Mouse (Mus musculus): ENCODE measurements at regions not wholly inside any gene's neighbourhood (a gene's known extent, or its start where the extent isn't known, plus 50 kb on each side); places are given as distances from the start of the nearest gene placed in this dataset.

- no peak overlapping the region for H3K27ac ChIP-seq (replicated peaks)
- 38% methylated on average over 3 of the region's 3 CpGs for WGBS
- H3K9me3 ChIP-seq, result no peaks in the 10 kb centered on the region
- no peak overlapping the region for H3K9ac ChIP-seq
- H3K4me1 ChIP-seq (replicated peaks), result 0 out of 2 replicates have a peak, but pooled peaks cover 3% of the 10 kb centered on the region
- H3K36me3 ChIP-seq, result no peaks in the 10 kb centered on the region
- ATAC-seq (ENCODE audit: low FRiP score, low read depth), result no peak
- no peak overlapping the region for H3K4me2 ChIP-seq
- H3K4me3 ChIP-seq, result no peak overlapping the region
- H3K27me3 ChIP-seq, result no peaks in the 10 kb centered on the region
Observed at GRCm38 (mm10) chrX:158920217-158920616, 289.9 kb upstream of the Rps6ka3 start.

GRCm38 (mm10) chrX:158921424-158921823, 288.7 kb upstream of the Rps6ka3 start:
- H3K9me3 ChIP-seq, result no peaks in the 10 kb centered on the region
- WGBS, result 43% methylated on average over 5 of the region's 5 CpGs
- ATAC-seq (ENCODE audit: low FRiP score, low read depth), result no peak
- H3K27ac ChIP-seq (replicated peaks), result no peak overlapping the region
- no peaks in the 10 kb centered on the region for H3K36me3 ChIP-seq
- no peak overlapping the region for H3K4me3 ChIP-seq
- H3K4me2 ChIP-seq, result peak overlapping the region; percentile 42
- no peak overlapping the region for H3K9ac ChIP-seq
- no peaks in the 10 kb centered on the region for H3K27me3 ChIP-seq
- H3K4me1 ChIP-seq (replicated peaks), result 0 out of 2 replicates have a peak, but pooled peaks cover 3% of the 10 kb centered on the region

GRCm38 (mm10) chrX:158921838-158922450, 288.2 kb upstream of the Rps6ka3 start:
- no peak for ATAC-seq (ENCODE audit: low FRiP score, low read depth)

GRCm38 (mm10) chrX:158923081-158923561, 287.0 kb upstream of the Rps6ka3 start:
- Histone ChIP-seq H3K9me3 (no peaks in the 10 kb centered on the region), H3K4me1 (replicated peaks) (0 out of 2 replicates have a peak, but pooled peaks cover 3% of the 10 kb centered on the region), H3K9ac (0 out of 2 replicates have a peak overlapping the region, but pooled peaks have one; percentile 16), H3K4me3 (peak overlapping the region; percentile 26), H3K4me2 (peak overlapping the region; percentile 55), H3K27ac (replicated peaks) (no peak overlapping the region), H3K36me3 (no peaks in the 10 kb centered on the region), H3K27me3 (no peaks in the 10 kb centered on the region)
- ATAC-seq (ENCODE audit: low FRiP score, low read depth), result peak; percentile 70; the same call in 1 of the 2 replicates
- WGBS, result 22% methylated on average over 14 of the region's 14 CpGs

More at GRCm38 (mm10) chrX:158921838-158922450, 288.2 kb upstream of the Rps6ka3 start:
- H3K27ac ChIP-seq (replicated peaks), result no peak overlapping the region
- no peak overlapping the region for H3K4me3 ChIP-seq
- H3K27me3 ChIP-seq, result no peaks in the 10 kb centered on the region
- H3K4me1 ChIP-seq (replicated peaks), result 0 out of 2 replicates have a peak, but pooled peaks cover 3% of the 10 kb centered on the region
- WGBS, result 25% methylated on average over 14 of the region's 14 CpGs
- H3K9ac ChIP-seq, result no peak overlapping the region
- H3K9me3 ChIP-seq, result no peaks in the 10 kb centered on the region
- H3K4me2 ChIP-seq, result peak overlapping the region; percentile 42
- H3K36me3 ChIP-seq, result no peaks in the 10 kb centered on the region

GRCm38 (mm10) chrX:158923657-158924489, 286.2 kb upstream of the Rps6ka3 start:
- 27% methylated on average over 17 of the region's 17 CpGs for WGBS
- H3K9ac ChIP-seq, result peak overlapping the region; percentile 33

GRCm38 (mm10) chrX:158924490-158925398, 285.4 kb upstream of the Rps6ka3 start:
- H3K4me2 ChIP-seq, result peak overlapping the region; percentile 55
- WGBS, result 28% methylated on average over 6 of the region's 6 CpGs
- H3K9ac ChIP-seq, result peak overlapping the region; percentile 33
- no peaks in the 10 kb centered on the region for H3K36me3 ChIP-seq
- peak overlapping the region; percentile 68 for H3K27ac ChIP-seq (replicated peaks)
- peak overlapping the region; percentile 26 for H3K4me3 ChIP-seq
- no peaks in the 10 kb centered on the region for H3K9me3 ChIP-seq
- H3K27me3 ChIP-seq, result no peaks in the 10 kb centered on the region
- H3K4me1 ChIP-seq (replicated peaks), result 0 out of 2 replicates have a peak, but pooled peaks cover 3% of the 10 kb centered on the region
- 0 out of 2 replicates have a peak, but pooled peaks have one; percentile 59 for ATAC-seq (ENCODE audit: low FRiP score, low read depth)

More at GRCm38 (mm10) chrX:158923657-158924489, 286.2 kb upstream of the Rps6ka3 start:
- ATAC-seq (ENCODE audit: low FRiP score, low read depth), result peak; percentile 59; the same call in 1 of the 2 replicates
- no peaks in the 10 kb centered on the region for H3K9me3 ChIP-seq
- H3K27me3 ChIP-seq, result no peaks in the 10 kb centered on the region
- peak overlapping the region; percentile 55 for H3K4me2 ChIP-seq
- 0 out of 2 replicates have a peak, but pooled peaks cover 3% of the 10 kb centered on the region for H3K4me1 ChIP-seq (replicated peaks)
- peak overlapping the region; percentile 68 for H3K27ac ChIP-seq (replicated peaks)
- H3K4me3 ChIP-seq, result peak overlapping the region; percentile 26
- no peaks in the 10 kb centered on the region for H3K36me3 ChIP-seq

GRCm38 (mm10) chrX:158931864-158932263, 278.2 kb upstream of the Rps6ka3 start:
- H3K9me3 ChIP-seq, result no peaks in the 10 kb centered on the region
- H3K36me3 ChIP-seq, result no peaks in the 10 kb centered on the region
- ATAC-seq (ENCODE audit: low FRiP score, low read depth), result no peak
- no peaks in the 10 kb centered on the region for H3K4me1 ChIP-seq (replicated peaks)
- 75% methylated on average over 1 of the region's 1 CpGs for WGBS
- no peak overlapping the region for H3K9ac ChIP-seq
- H3K4me3 ChIP-seq, result no peak overlapping the region
- no peak overlapping the region for H3K27ac ChIP-seq (replicated peaks)
- H3K27me3 ChIP-seq, result no peaks in the 10 kb centered on the region
- H3K4me2 ChIP-seq, result no peak overlapping the region

- Histone ChIP-seq H3K9ac (no peak overlapping the region), H3K4me3 (no peak overlapping the region), H3K27me3 (no peaks in the 10 kb centered on the region), H3K4me2 (no peak overlapping the region), H3K36me3 (no peaks in the 10 kb centered on the region), H3K4me1 (replicated peaks) (no peaks in the 10 kb centered on the region), H3K27ac (replicated peaks) (no peak overlapping the region), H3K9me3 (no peaks in the 10 kb centered on the region)
- no peak for ATAC-seq (ENCODE audit: low FRiP score, low read depth)
- WGBS, result 54% methylated on average over 4 of the region's 4 CpGs
Observed at GRCm38 (mm10) chrX:158947191-158947590, 262.9 kb upstream of the Rps6ka3 start.

DNA sequence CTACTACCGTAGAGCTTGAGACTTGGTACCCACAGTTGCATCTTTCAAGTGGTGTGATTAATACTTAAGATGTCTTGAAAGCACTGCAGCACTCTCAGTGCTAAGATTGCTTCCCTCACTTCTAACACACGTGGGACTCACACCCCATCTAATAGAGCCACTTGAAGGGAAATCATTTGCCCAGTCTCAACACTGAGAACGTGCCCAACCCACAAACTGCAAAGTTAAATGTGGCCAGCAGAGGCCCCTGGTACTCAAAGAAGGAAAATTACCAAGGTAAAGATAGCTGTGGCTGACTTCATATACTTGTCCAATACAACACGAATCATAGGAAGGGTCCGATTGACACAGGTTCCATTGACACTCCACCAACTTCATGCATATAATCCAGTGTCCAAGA, 238.4 kb upstream of the Rps6ka3 start:
- WGBS, result 70% methylated on average over 5 of the region's 5 CpGs
- Histone ChIP-seq H3K27ac (replicated peaks) (no peak overlapping the region), H3K27me3 (no peaks in the 10 kb centered on the region), H3K4me1 (replicated peaks) (no peaks in the 10 kb centered on the region), H3K4me2 (no peak overlapping the region), H3K9me3 (no peaks in the 10 kb centered on the region), H3K36me3 (no peaks in the 10 kb centered on the region), H3K9ac (no peak overlapping the region), H3K4me3 (no peak overlapping the region)
- no peak for ATAC-seq (ENCODE audit: low FRiP score, low read depth)

- no peak overlapping the region for H3K4me3 ChIP-seq
- WGBS, result 57% methylated on average over 5 of the region's 5 CpGs
- H3K4me1 ChIP-seq (replicated peaks), result no peaks in the 10 kb centered on the region
- no peak overlapping the region for H3K9ac ChIP-seq
- H3K4me2 ChIP-seq, result no peak overlapping the region
- no peaks in the 10 kb centered on the region for H3K36me3 ChIP-seq
- H3K27me3 ChIP-seq, result no peaks in the 10 kb centered on the region
- H3K27ac ChIP-seq (replicated peaks), result no peak overlapping the region
- no peak for ATAC-seq (ENCODE audit: low FRiP score, low read depth)
- H3K9me3 ChIP-seq, result no peaks in the 10 kb centered on the region
Observed at GRCm38 (mm10) chrX:158976648-158977047, 233.5 kb upstream of the Rps6ka3 start.

- no peak overlapping the region for H3K9ac ChIP-seq
- H3K4me1 ChIP-seq (replicated peaks), result no peaks in the 10 kb centered on the region
- H3K27me3 ChIP-seq, result no peaks in the 10 kb centered on the region
- ATAC-seq (ENCODE audit: low FRiP score, low read depth), result no peak
- H3K4me3 ChIP-seq, result no peak overlapping the region
- H3K4me2 ChIP-seq, result no peak overlapping the region
- H3K27ac ChIP-seq (replicated peaks), result no peak overlapping the region
- no peaks in the 10 kb centered on the region for H3K36me3 ChIP-seq
- no peaks in the 10 kb centered on the region for H3K9me3 ChIP-seq
- WGBS, result 88% methylated on average over 2 of the region's 2 CpGs
Observed at GRCm38 (mm10) chrX:158984721-158985120, 225.4 kb upstream of the Rps6ka3 start.
